Mouse (Mus musculus): ENCODE data around the gene Atf3. TPM values are rescaled to one million over a fixed set of nuclear protein-coding genes. Genes with fewer than 3 reads are reported as not detected.
A peak's percentile ranks its signal among the peaks of the same experiment; 100 is the strongest.

The Atf3 gene
- polyA plus RNA-seq, 1 experiment from 2014 or later = 1.7 TPM

GRCm38 (mm10) chr1:191131692-191132091, 86.1 kb downstream of the Atf3 start:
- Histone ChIP-seq H3K27me3 (0 out of 2 replicates have a peak, but pooled peaks cover 3% of the 10 kb centered on the region), H3K4me1 (no peaks in the 10 kb centered on the region; the same call in 1 of the 2 replicates), H3K4me3 (replicated peaks) (no peak overlapping the region), H3K4me2 (no peak overlapping the region), H3K27ac (no peak overlapping the region), H3K9me3 (peaks cover 10% of the 10 kb centered on the region), H3K36me3 (replicated peaks) (no peaks in the 10 kb centered on the region), H3K9ac (no peak overlapping the region)
- 86% methylated on average over 2 of the region's 2 CpGs for WGBS
- no peak for ATAC-seq (ENCODE audit: low FRiP score)

DNA sequence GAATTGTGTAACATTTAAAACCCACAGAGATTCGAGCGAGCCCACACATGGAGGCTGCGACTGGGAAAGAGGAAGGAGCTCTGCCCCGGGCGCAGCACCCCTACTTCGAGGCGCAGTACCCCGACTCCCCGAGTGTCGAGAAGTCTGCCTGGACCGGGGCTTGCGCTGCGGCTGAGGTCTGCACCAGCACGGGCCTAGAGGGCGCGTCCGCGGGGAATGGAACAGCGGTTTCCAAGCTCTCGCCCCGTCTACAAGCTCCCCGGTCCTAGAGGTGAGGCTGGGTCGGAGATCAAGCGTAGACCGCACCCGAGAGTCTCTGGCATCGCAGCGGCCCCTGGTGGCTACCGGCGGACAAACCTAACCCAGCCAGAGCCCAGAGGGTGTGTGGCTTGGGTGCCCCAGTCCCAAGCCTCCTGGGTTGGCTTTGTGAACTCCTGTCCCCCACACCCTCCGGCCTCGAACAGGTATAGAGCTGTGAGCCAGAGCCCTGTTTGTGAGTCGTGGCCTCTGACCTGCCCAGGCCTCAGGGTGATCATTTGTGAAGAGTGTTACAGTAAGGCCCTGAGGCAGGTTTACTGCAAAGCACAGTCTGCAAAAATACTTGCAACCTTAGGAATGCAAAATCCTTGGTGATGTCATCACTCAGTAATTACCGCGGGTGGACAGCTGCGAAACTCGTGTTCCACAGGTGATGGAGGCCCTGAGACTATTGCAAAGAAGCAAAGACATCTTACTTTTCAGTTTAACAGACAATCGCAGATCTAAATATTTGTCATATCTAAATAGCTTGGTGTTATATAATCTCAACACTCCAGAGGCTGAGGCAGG, 91.8 kb downstream of the Atf3 start:
- no peaks in the 10 kb centered on the region for H3K36me3 ChIP-seq (replicated peaks)
- H3K9me3 ChIP-seq = peaks cover 10% of the 10 kb centered on the region
- WGBS = 18% methylated on average over 38 of the region's 38 CpGs
- H3K27me3 ChIP-seq = peaks cover 13% of the 10 kb centered on the region
- peak overlapping the region; percentile 46 for H3K4me2 ChIP-seq
- H3K27ac ChIP-seq = no peak overlapping the region
- H3K4me3 ChIP-seq (replicated peaks) = peak overlapping the region; percentile 23
- H3K9ac ChIP-seq = no peak overlapping the region; the same call in 1 of the 2 replicates
- peaks cover 4% of the 10 kb centered on the region; the same call in 1 of the 2 replicates for H3K4me1 ChIP-seq
- ATAC-seq (ENCODE audit: low FRiP score) = peak; percentile 74; the same call in 1 of the 2 replicates

DNA sequence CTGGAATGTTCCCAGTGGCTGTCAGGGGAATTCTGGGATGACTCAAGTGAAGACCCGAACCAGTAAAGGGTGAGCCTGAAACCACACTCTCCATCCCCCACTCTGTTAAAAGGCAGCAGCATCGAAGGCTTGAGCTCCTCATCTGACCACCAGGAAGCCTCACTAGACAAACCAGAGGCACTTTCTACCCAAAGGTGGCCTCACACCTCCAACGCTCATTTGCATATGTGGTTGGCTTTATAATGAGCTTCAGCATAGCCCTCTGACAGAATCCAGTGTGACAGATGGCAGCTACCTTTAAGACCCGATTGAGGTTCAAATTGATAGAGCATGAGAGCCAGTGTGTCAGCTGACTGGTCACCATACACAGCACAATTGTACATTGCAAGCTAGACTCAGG, 93.6 kb downstream of the Atf3 start:
- no peak overlapping the region for H3K27ac ChIP-seq
- H3K4me3 ChIP-seq (replicated peaks) = no peak overlapping the region
- 75% methylated on average over 4 of the region's 4 CpGs for WGBS
- H3K4me2 ChIP-seq = no peak overlapping the region
- no peak for ATAC-seq (ENCODE audit: low FRiP score)
- no peak overlapping the region for H3K9ac ChIP-seq
- H3K27me3 ChIP-seq = peaks cover 13% of the 10 kb centered on the region
- H3K4me1 ChIP-seq = peaks cover 4% of the 10 kb centered on the region; the same call in 1 of the 2 replicates
- peaks cover 3% of the 10 kb centered on the region for H3K9me3 ChIP-seq
- H3K36me3 ChIP-seq (replicated peaks) = no peaks in the 10 kb centered on the region

- no peak overlapping the region for H3K4me2 ChIP-seq
- no peaks in the 10 kb centered on the region for H3K36me3 ChIP-seq (replicated peaks)
- H3K9me3 ChIP-seq = no peaks in the 10 kb centered on the region
- no peak overlapping the region for H3K4me3 ChIP-seq (replicated peaks)
- WGBS = 90% methylated on average over 2 of the region's 2 CpGs
- H3K27ac ChIP-seq = no peak overlapping the region
- H3K9ac ChIP-seq = no peak overlapping the region
- H3K27me3 ChIP-seq = peaks cover 13% of the 10 kb centered on the region
- ATAC-seq (ENCODE audit: low FRiP score) = no peak
- peaks cover 4% of the 10 kb centered on the region; the same call in 1 of the 2 replicates for H3K4me1 ChIP-seq
These were observed 94.1 kb downstream of the Atf3 start for GRCm38 (mm10) chr1:191123696-191124095.

DNA sequence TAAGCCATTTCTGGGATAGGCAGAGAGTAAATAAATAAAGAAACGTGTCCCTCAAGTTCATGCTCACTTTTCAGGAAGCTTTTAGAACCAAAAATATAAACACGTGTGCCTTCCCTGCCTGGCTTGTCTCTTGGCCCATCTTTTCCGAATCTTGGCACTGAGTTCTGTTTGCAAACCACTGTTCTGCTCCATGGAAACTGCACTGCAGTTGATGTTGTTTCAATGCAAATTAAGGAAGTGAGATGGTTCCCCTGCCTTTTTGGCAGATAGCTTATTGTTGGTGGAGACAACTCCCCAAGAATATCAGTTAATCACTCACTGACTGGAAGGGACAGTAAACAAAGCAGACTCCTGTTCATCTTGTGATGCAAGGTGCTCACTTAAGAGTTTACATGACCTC, 95.1 kb downstream of the Atf3 start:
- H3K27ac ChIP-seq = no peak overlapping the region
- no peaks in the 10 kb centered on the region for H3K9me3 ChIP-seq
- WGBS = 90% methylated on average over 3 of the region's 3 CpGs
- H3K27me3 ChIP-seq = peaks cover 13% of the 10 kb centered on the region
- ATAC-seq (ENCODE audit: low FRiP score) = no peak
- no peaks in the 10 kb centered on the region for H3K36me3 ChIP-seq (replicated peaks)
- no peak overlapping the region for H3K4me2 ChIP-seq
- no peak overlapping the region for H3K4me3 ChIP-seq (replicated peaks)
- H3K9ac ChIP-seq = no peak overlapping the region
- H3K4me1 ChIP-seq = peaks cover 4% of the 10 kb centered on the region; the same call in 1 of the 2 replicates

Other genes with a start within 250 kb of the Atf3 start
- 65.0 and 65.5 TPM in 2 replicates for gene Vash2, start 238.7 kb downstream of the Atf3 start, polyA plus RNA-seq (2016; fragmentation: Nextera tagmentation; extraction: Ambion mirVana)
- 9.7 and 11.5 TPM in 2 replicates for gene Flvcr1, start 191.9 kb downstream of the Atf3 start, polyA plus RNA-seq (2016; fragmentation: Nextera tagmentation; extraction: Ambion mirVana)
- gene Spata45, start 181.4 kb downstream of the Atf3 start, polyA plus RNA-seq (2016; fragmentation: Nextera tagmentation; extraction: Ambion mirVana) = not detected in 2 replicates
- gene Tatdn3, start 155.1 kb downstream of the Atf3 start, polyA plus RNA-seq (2016; fragmentation: Nextera tagmentation; extraction: Ambion mirVana) = 11.9 and 15.3 TPM in 2 replicates
- gene Nsl1, start 155.0 kb downstream of the Atf3 start, polyA plus RNA-seq (2016; fragmentation: Nextera tagmentation; extraction: Ambion mirVana) = 26.4 and 28.1 TPM in 2 replicates
- gene Batf3, start 120.2 kb downstream of the Atf3 start, polyA plus RNA-seq (2016; fragmentation: Nextera tagmentation; extraction: Ambion mirVana) = 3.5 and 3.7 TPM in 2 replicates
- not detected in 2 replicates for gene Fam71a, start 53.2 kb downstream of the Atf3 start, polyA plus RNA-seq (2016; fragmentation: Nextera tagmentation; extraction: Ambion mirVana)
- 50.9 and 61.3 TPM in 2 replicates for gene Nenf, start 100.2 kb upstream of the Atf3 start, polyA plus RNA-seq (2016; fragmentation: Nextera tagmentation; extraction: Ambion mirVana)
- gene Tmem206, start 107.9 kb upstream of the Atf3 start, polyA plus RNA-seq (2016; fragmentation: Nextera tagmentation; extraction: Ambion mirVana) = 36.8 and 39.3 TPM in 2 replicates
- gene Ppp2r5a, start 185.2 kb upstream of the Atf3 start, polyA plus RNA-seq (2016; fragmentation: Nextera tagmentation; extraction: Ambion mirVana) = 9.0 and 12.2 TPM in 2 replicates

Measured in forebrain, embryonic 12.5 days (tissue).